Mouse (Mus musculus): ENCODE measurements around the gene Aif1. TPM values are rescaled to one million over a fixed set of nuclear protein-coding genes. Genes with fewer than 3 reads are reported as not detected.

Gene Aif1
- polyA plus RNA-seq, 1 experiment from 2014 or later, result 3.9 TPM

DNA sequence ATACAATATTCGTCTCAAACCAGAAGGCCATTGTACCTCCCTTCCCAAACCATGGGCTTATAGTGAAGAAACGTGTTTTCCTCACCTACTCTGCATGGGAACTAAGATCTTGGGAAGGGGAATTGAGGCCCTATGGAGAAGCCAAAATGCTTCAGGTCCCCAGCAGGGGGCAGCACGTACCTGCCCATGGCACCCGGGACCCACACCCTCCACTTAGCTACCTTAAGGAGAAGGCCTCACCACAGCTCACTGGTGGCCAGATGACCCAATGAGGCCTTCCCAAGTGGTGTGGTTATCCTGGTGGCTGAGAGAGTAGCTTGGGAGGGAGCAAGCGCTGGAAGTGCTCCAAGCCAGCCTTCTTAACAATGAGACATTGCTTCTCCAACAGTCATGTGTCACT, 2.7 kb upstream of the Aif1 start:
- H3K4me2 ChIP-seq (ENCODE audit: low read depth, severe bottlenecking), result no peak overlapping the region
- H3K36me3 ChIP-seq (ENCODE audit: control insufficient read depth, insufficient read depth, low read length), result no peaks in the 10 kb centered on the region
- WGBS, result 17% methylated on average over 5 of the region's 5 CpGs
- no peak overlapping the region for H3K27ac ChIP-seq (replicated peaks; ENCODE audit: low read depth, low read length)
- no peaks in the 10 kb centered on the region for H3K27me3 ChIP-seq (ENCODE audit: control insufficient read depth, insufficient read depth, low read length)
- ATAC-seq (ENCODE audit: insufficient number of reproducible peaks, low FRiP score, low TSS enrichment, low read depth) (peak; percentile 67; the same call in 1 of the 2 replicates), DNase-seq (ENCODE audit: low spot score) (peak; percentile 81)
- no peak overlapping the region for H3K4me3 ChIP-seq (ENCODE audit: low read depth, low read length)
- H3K4me1 ChIP-seq (ENCODE audit: control insufficient read depth, insufficient read depth, low read length), result no peaks in the 10 kb centered on the region
- H3K9me3 ChIP-seq (ENCODE audit: control insufficient read depth, low read length), result no peaks in the 10 kb centered on the region
- H3K9ac ChIP-seq (ENCODE audit: low read length), result no peak overlapping the region

DNA sequence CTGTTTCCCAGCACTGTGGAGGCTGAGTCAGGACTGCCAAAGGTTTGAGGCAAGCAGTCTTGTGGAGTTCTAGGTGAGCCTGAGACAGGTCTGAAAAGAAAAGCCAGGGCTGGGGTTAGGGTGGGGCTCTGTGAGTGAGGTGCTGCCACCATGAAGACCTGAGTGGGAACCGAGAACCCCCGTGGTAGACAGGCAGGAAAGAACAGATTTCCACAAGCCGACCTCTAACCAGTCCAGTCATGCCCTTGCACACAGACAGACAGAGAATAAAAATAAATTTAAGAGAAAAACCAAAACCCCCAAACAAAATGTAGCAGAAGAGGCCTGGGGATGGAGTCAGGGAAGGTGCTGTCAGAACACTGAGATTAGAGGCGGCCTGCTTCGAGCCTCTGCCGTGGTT, 486 bp downstream of the Aif1 start:
- H3K9me3 ChIP-seq (ENCODE audit: control insufficient read depth, low read length), result no peaks in the 10 kb centered on the region
- no peak overlapping the region for H3K4me3 ChIP-seq (ENCODE audit: low read depth, low read length)
- no peak overlapping the region for H3K4me2 ChIP-seq (ENCODE audit: low read depth, severe bottlenecking)
- H3K4me1 ChIP-seq (ENCODE audit: control insufficient read depth, insufficient read depth, low read length), result no peaks in the 10 kb centered on the region
- H3K9ac ChIP-seq (ENCODE audit: low read length), result no peak overlapping the region
- no peaks in the 10 kb centered on the region for H3K27me3 ChIP-seq (ENCODE audit: control insufficient read depth, insufficient read depth, low read length)
- H3K27ac ChIP-seq (replicated peaks; ENCODE audit: low read depth, low read length), result no peak overlapping the region
- H3K36me3 ChIP-seq (ENCODE audit: control insufficient read depth, insufficient read depth, low read length), result no peaks in the 10 kb centered on the region
- 82% methylated on average over 6 of the region's 6 CpGs for WGBS
- DNase-seq (ENCODE audit: low spot score) (no peak), ATAC-seq (ENCODE audit: insufficient number of reproducible peaks, low FRiP score, low TSS enrichment, low read depth) (no peak)

DNA sequence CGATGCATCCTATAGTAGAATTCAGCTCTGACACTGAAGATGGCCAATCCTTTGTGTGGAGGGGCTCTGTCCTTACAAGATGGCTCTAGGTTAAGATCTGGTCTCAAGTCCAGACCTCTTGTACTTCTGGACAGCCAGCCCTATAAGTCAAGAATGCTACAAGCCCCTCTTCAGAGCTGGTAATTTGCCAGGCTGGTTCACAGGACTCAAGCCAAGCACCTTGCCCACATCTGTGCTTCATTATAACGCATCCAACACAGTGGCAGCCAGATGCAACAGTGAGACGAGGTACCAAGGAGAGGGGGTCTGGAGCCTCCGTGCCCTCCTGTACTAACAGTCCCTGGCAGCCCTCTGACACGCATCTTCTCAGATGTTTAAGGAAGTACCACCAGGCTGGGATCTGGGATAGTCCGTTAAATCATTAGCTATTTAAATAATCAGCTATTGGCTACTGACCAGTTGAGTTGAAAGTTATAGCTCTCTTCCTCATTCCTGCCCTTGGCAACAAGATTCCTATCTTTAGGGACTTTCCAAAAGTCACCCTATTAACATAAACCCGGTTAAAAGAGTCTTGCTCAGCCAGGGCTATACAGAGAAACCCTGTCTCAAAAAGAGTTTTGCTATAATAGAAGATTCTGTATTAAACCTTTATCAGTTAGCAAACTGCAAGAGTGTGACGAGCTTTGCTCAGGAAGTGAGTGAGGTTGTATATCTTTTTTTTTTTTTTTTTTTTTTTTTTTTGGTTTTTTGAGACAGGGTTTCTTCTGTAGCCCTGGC, 1.5 kb downstream of the Aif1 start:
- no peak for ATAC-seq (ENCODE audit: insufficient number of reproducible peaks, low FRiP score, low TSS enrichment, low read depth)
- Histone ChIP-seq H3K9ac (ENCODE audit: low read length) (peak overlapping the region; percentile 27; the same call in 1 of the 2 replicates), H3K4me1 (ENCODE audit: control insufficient read depth, insufficient read depth, low read length) (no peaks in the 10 kb centered on the region)

DNA sequence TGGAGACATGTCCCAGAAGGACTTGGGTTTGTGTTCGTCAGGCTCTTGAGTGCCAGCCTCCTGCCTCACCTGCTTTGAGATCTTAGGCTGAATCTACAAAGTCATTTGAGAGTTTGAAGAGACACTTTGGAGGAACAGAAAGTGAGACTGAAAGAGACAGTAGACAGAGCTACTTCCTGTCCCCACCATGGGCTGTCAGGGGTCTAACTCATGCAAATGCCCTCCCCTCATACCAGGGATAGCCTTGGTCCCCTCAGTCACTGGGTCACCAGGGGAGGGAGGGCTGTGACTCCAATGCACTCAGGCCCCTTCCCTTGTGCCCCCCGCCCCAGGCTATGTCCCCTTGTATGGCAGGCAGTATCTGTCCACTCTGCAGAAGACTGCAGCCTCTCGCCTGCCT, 2.5 kb downstream of the Aif1 start:
- Histone ChIP-seq H3K4me3 (ENCODE audit: low read depth, low read length) (no peak overlapping the region), H3K9ac (ENCODE audit: low read length) (no peak overlapping the region), H3K9me3 (ENCODE audit: control insufficient read depth, low read length) (no peaks in the 10 kb centered on the region), H3K36me3 (ENCODE audit: control insufficient read depth, insufficient read depth, low read length) (no peaks in the 10 kb centered on the region), H3K4me2 (ENCODE audit: low read depth, severe bottlenecking) (no peak overlapping the region), H3K4me1 (ENCODE audit: control insufficient read depth, insufficient read depth, low read length) (no peaks in the 10 kb centered on the region), H3K27me3 (ENCODE audit: control insufficient read depth, insufficient read depth, low read length) (no peaks in the 10 kb centered on the region), H3K27ac (replicated peaks; ENCODE audit: low read depth, low read length) (no peak overlapping the region; the same call in 1 of the 2 replicates)
- WGBS, result 61% methylated on average over 3 of the region's 3 CpGs
- no peak for DNase-seq (ENCODE audit: low spot score)
- ATAC-seq (ENCODE audit: insufficient number of reproducible peaks, low FRiP score, low TSS enrichment, low read depth), result no peak

More for the DNA sequence above, 1.5 kb downstream of the Aif1 start:
- Histone ChIP-seq H3K36me3 (ENCODE audit: control insufficient read depth, insufficient read depth, low read length) (no peaks in the 10 kb centered on the region), H3K9me3 (ENCODE audit: control insufficient read depth, low read length) (no peaks in the 10 kb centered on the region), H3K4me2 (ENCODE audit: low read depth, severe bottlenecking) (no peak overlapping the region), H3K4me3 (ENCODE audit: low read depth, low read length) (no peak overlapping the region), H3K27me3 (ENCODE audit: control insufficient read depth, insufficient read depth, low read length) (no peaks in the 10 kb centered on the region), H3K27ac (replicated peaks; ENCODE audit: low read depth, low read length) (no peak overlapping the region)
- DNase-seq (ENCODE audit: low spot score), result no peak
- WGBS, result 52% methylated on average over 8 of the region's 8 CpGs

DNA sequence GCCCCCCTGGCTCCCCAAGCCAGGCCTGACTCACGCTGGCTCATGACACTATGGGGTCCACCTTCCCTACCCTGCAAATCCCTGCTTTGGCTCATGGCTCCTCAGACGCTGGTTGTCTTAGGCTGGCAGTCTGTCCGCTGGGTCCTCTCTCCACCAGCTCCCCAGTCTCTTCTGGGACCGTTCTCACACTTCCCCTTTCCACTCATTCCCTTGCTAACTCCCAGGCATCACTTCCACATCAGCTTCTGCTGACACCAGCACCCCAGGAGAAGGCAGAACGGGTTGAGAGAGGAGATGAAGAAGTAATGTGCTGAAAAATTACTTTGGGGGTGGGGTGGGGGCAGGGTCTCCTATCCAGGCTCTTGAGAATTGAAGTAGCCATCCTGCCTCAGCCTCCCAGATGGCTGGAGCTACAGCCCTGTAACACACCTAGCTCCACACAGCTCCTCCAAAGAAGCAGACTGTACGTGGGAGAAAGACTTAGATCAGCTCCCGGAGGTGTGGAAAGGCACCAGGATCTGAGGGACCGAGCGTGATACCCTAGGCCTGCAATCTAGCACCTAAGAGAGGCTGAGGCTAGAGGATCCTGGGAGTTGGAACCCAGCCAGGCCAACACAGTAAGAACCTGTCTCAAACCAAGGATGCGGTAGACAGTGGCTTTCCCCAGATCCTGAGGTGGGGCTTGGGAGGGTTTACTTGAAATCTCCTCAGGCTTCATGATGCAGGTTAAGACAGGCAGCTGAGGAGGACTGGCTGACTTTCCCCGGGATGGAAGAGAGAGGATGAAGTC, 3.2 kb downstream of the Aif1 start:
- H3K9me3 ChIP-seq (ENCODE audit: control insufficient read depth, low read length), result no peaks in the 10 kb centered on the region
- H3K4me1 ChIP-seq (ENCODE audit: control insufficient read depth, insufficient read depth, low read length), result no peaks in the 10 kb centered on the region
- no peak for DNase-seq (ENCODE audit: low spot score)
- H3K9ac ChIP-seq (ENCODE audit: low read length), result no peak overlapping the region
- H3K27me3 ChIP-seq (ENCODE audit: control insufficient read depth, insufficient read depth, low read length), result no peaks in the 10 kb centered on the region
- H3K27ac ChIP-seq (replicated peaks; ENCODE audit: low read depth, low read length), result no peak overlapping the region
- no peaks in the 10 kb centered on the region for H3K36me3 ChIP-seq (ENCODE audit: control insufficient read depth, insufficient read depth, low read length)
- no peak overlapping the region for H3K4me3 ChIP-seq (ENCODE audit: low read depth, low read length)
- ATAC-seq (ENCODE audit: insufficient number of reproducible peaks, low FRiP score, low TSS enrichment, low read depth), result no peak
- no peak overlapping the region for H3K4me2 ChIP-seq (ENCODE audit: low read depth, severe bottlenecking)
- WGBS, result 71% methylated on average over 11 of the region's 11 CpGs

DNA sequence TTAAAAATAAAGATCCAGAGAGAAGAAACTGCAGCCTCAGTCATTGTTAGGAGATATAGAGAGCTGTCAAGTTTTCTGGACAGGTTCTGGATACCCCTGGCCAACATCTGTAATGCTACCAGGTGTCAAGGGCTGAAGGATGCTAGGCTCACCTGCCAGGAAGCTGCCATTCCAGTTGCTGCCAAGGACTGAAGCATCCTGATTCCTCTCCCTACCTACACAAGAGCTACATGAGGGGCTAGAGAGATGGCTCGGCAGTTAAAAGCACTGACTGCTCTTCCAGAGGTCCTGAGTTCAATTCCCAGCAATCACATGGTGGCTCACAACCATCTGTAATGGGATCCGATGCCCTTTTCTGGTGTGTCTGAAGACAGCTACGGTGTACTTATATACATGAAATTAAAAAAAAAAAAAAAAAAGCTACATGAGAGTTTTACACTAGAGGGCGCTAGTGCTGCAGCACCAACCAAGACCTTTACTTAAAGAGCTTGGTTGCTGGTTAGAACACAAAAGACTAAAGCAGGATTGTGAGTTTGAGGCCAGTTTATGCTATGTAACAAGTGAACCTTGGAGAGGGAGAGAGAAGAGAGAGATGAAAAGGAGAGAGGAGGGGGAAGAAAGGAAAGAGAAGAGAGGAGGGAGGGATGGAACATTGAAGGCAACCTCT, 7.2 kb downstream of the Aif1 start:
- H3K36me3 ChIP-seq (ENCODE audit: control insufficient read depth, insufficient read depth, low read length), result no peaks in the 10 kb centered on the region
- no peak overlapping the region for H3K4me2 ChIP-seq (ENCODE audit: low read depth, severe bottlenecking)
- H3K9me3 ChIP-seq (ENCODE audit: control insufficient read depth, low read length), result no peaks in the 10 kb centered on the region
- WGBS, result 24% methylated on average over 4 of the region's 4 CpGs
- no peak overlapping the region for H3K9ac ChIP-seq (ENCODE audit: low read length)
- ATAC-seq (ENCODE audit: insufficient number of reproducible peaks, low FRiP score, low TSS enrichment, low read depth) (no peak), DNase-seq (ENCODE audit: low spot score) (no peak)
- H3K27ac ChIP-seq (replicated peaks; ENCODE audit: low read depth, low read length), result no peak overlapping the region
- no peaks in the 10 kb centered on the region for H3K27me3 ChIP-seq (ENCODE audit: control insufficient read depth, insufficient read depth, low read length)
- no peak overlapping the region for H3K4me3 ChIP-seq (ENCODE audit: low read depth, low read length)
- 0 out of 2 replicates have a peak, but pooled peaks cover 5% of the 10 kb centered on the region for H3K4me1 ChIP-seq (ENCODE audit: control insufficient read depth, insufficient read depth, low read length)

DNA sequence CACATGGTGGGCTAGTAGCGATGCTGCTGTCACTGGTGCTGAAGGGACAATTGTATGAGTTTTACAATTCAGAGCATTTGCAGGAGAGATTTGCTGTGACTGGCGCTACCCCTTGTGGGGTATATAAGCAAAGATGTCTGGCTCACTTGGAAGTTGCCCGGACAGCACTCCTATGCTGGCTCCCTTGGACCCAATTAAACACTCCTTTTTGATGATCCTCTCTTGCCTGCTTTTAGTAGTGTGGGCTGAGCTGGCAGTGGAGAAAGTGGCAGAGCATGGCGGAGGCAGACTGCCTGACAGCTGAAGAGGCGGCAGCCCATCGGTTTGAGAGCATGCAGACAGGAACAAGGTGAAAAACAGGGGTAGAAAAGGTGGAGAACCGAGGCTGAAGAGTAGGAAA, 8.1 kb downstream of the Aif1 start:
- Histone ChIP-seq H3K4me2 (ENCODE audit: low read depth, severe bottlenecking) (no peak overlapping the region), H3K27me3 (ENCODE audit: control insufficient read depth, insufficient read depth, low read length) (no peaks in the 10 kb centered on the region), H3K9me3 (ENCODE audit: control insufficient read depth, low read length) (no peaks in the 10 kb centered on the region), H3K36me3 (ENCODE audit: control insufficient read depth, insufficient read depth, low read length) (no peaks in the 10 kb centered on the region), H3K4me1 (ENCODE audit: control insufficient read depth, insufficient read depth, low read length) (peaks cover 5% of the 10 kb centered on the region; the same call in 1 of the 2 replicates), H3K27ac (replicated peaks; ENCODE audit: low read depth, low read length) (no peak overlapping the region), H3K4me3 (ENCODE audit: low read depth, low read length) (no peak overlapping the region), H3K9ac (ENCODE audit: low read length) (no peak overlapping the region)
- 84% methylated on average over 7 of the region's 7 CpGs for WGBS
- DNase-seq (ENCODE audit: low spot score) (no peak), ATAC-seq (ENCODE audit: insufficient number of reproducible peaks, low FRiP score, low TSS enrichment, low read depth) (no peak)

DNA sequence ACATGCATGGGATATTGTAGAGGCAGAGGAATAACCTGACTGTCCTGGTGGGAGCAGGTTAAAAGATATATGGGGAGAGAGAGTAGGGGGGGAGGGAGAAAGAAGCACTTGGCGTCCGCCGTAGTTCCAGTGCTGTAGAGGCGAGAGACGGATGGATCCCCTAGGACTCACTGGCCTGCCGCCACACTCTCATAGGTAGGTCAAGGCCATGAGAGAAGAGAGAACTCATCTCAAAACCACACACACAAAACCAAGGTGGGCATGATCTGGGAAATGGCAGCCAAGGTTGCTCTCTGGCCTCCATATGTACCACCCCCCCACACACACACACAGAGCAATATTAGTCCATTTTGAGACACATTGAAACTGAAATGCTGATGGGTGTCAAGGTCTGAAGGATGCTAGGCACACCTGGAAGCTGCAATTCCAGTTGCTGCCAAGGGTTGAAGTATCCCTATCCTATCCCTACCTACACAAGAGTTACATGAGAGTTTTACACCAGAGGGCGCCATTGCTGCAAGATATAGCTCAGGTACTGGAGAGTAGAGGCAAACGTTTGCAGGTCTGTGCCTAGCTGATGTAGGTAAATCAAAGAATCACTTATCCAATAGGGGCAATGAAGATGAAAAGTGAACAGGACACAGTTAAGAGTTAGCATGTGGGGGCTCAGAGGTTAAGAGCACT, 9.4 kb downstream of the Aif1 start:
- Histone ChIP-seq H3K4me2 (ENCODE audit: low read depth, severe bottlenecking) (peak overlapping the region; percentile 55; the same call in 1 of the 2 replicates), H3K36me3 (ENCODE audit: control insufficient read depth, insufficient read depth, low read length) (peaks cover 7% of the 10 kb centered on the region), H3K27me3 (ENCODE audit: control insufficient read depth, insufficient read depth, low read length) (no peaks in the 10 kb centered on the region), H3K4me1 (ENCODE audit: control insufficient read depth, insufficient read depth, low read length) (peaks cover 11% of the 10 kb centered on the region; the same call in 1 of the 2 replicates), H3K9me3 (ENCODE audit: control insufficient read depth, low read length) (no peaks in the 10 kb centered on the region), H3K9ac (ENCODE audit: low read length) (no peak overlapping the region; the same call in 1 of the 2 replicates), H3K4me3 (ENCODE audit: low read depth, low read length) (0 out of 2 replicates have a peak overlapping the region, but pooled peaks have one; percentile 100), H3K27ac (replicated peaks; ENCODE audit: low read depth, low read length) (no peak overlapping the region)
- ATAC-seq (ENCODE audit: insufficient number of reproducible peaks, low FRiP score, low TSS enrichment, low read depth) (no peak), DNase-seq (ENCODE audit: low spot score) (peak; percentile 70)
- WGBS, result 71% methylated on average over 8 of the region's 8 CpGs
